Mouse (Mus musculus) liver, embryonic 15.5 days (tissue): ENCODE results near the gene Gm12166. TPM values are rescaled to one million over a fixed set of nuclear protein-coding genes. Genes with fewer than 3 reads are reported as not detected.

Experiments
- ATAC-seq: fragments of 200-750 bp; cut with Nextera tagmentation; 2 replicates; pipeline ENCODE4 v1.8.0; 2017; ENCODE audit warnings: moderate number of reproducible peaks, mild to moderate bottlenecking, moderate library complexity; ENCODE audit not compliant: insufficient read depth
- H3K27ac ChIP-seq: fragments of 300-500 bp; sonication (generic); replicated peaks from 2 replicates; pipeline ENCODE4 v1.5.1; 2015; ENCODE audit warnings: mild to moderate bottlenecking, inconsistent platforms
- H3K27me3 ChIP-seq: fragments of 300-500 bp; sonication (generic); 2 replicates; pipeline ENCODE4 v1.6.1; 2015; ENCODE audit warnings: mild to moderate bottlenecking, inconsistent platforms
- H3K36me3 ChIP-seq: fragments of 300-500 bp; sonication (generic); replicated peaks from 2 replicates; pipeline ENCODE4 v1.6.1; 2015; ENCODE audit warnings: moderate library complexity, mild to moderate bottlenecking, inconsistent platforms
- H3K4me1 ChIP-seq: fragments of 300-500 bp; sonication (generic); replicated peaks from 2 replicates; pipeline ENCODE4 v1.6.1; 2015; ENCODE audit warnings: inconsistent platforms
- H3K4me2 ChIP-seq: fragments of 300-500 bp; sonication (generic); 2 replicates; pipeline ENCODE4 v1.6.1; 2015; ENCODE audit warnings: moderate library complexity, mild to moderate bottlenecking, inconsistent platforms
- H3K4me3 ChIP-seq: fragments of 300-500 bp; sonication (generic); replicated peaks from 2 replicates; pipeline ENCODE4 v1.5.1; 2015; ENCODE audit warnings: mild to moderate bottlenecking, inconsistent platforms
- H3K9ac ChIP-seq: fragments of 300-500 bp; sonication (generic); 2 replicates; pipeline ENCODE4 v1.6.1; 2015; ENCODE audit warnings: moderate library complexity, mild to moderate bottlenecking, inconsistent platforms
- H3K9me3 ChIP-seq: fragments of 300-500 bp; sonication (generic); replicated peaks from 2 replicates; pipeline ENCODE4 v1.6.1; 2016; ENCODE audit warnings: inconsistent platforms
- WGBS: fragments of 180-500 bp; shearing (Covaris S2); methylation state at CpG from one replicate; pipeline ENCODE4 v1.1.7; 2015; ENCODE audit warnings: mixed read lengths; ENCODE audit not compliant: insufficient replicate concordance; 5-methylcytosine and 5-hydroxymethylcytosine counted together
- polyA plus RNA-seq: library from polyadenylated mRNA; unstranded; fragments of >200 nt; fragmentation: Nextera tagmentation; extraction: Ambion mirVana; gene quantifications from 2 replicates; pipeline ENCODE4 v1.2.1, GENCODE M21; 2015

Gene Gm12166
- polyA plus RNA-seq, 1 experiment from 2014 or later = 3.4 TPM

- Histone ChIP-seq H3K4me3 (no peak overlapping the region), H3K27ac (0 out of 2 replicates have a peak overlapping the region, but pooled peaks have one; percentile 6), H3K9me3 (no peaks in the 10 kb centered on the region), H3K27me3 (no peaks in the 10 kb centered on the region), H3K4me2 (no peak overlapping the region), H3K36me3 (no peaks in the 10 kb centered on the region), H3K9ac (no peak overlapping the region), H3K4me1 (peaks cover 41% of the 10 kb centered on the region)
- 67% methylated on average over 3 of the region's 3 CpGs for WGBS
- ATAC-seq = no peak
Measured at GRCm38 (mm10) chr11:46084568-46084967, 32.4 kb upstream of the Gm12166 start.

GRCm38 (mm10) chr11:46083835-46084444 is 31.8 kb upstream of the Gm12166 start:
- no peak for ATAC-seq
- Histone ChIP-seq H3K4me1 (peaks cover 37% of the 10 kb centered on the region), H3K27ac (peak overlapping the region; percentile 10; the same call in 1 of the 2 replicates), H3K9ac (no peak overlapping the region), H3K27me3 (no peaks in the 10 kb centered on the region), H3K9me3 (no peaks in the 10 kb centered on the region), H3K36me3 (no peaks in the 10 kb centered on the region), H3K4me2 (no peak overlapping the region), H3K4me3 (no peak overlapping the region)
- WGBS = 42% methylated on average over 11 of the region's 11 CpGs

- 33% methylated on average over 3 of the region's 3 CpGs for WGBS
- Histone ChIP-seq H3K4me1 (peaks cover 37% of the 10 kb centered on the region), H3K9me3 (no peaks in the 10 kb centered on the region), H3K9ac (no peak overlapping the region), H3K27ac (peak overlapping the region; percentile 10; the same call in 1 of the 2 replicates), H3K36me3 (no peaks in the 10 kb centered on the region), H3K4me3 (no peak overlapping the region), H3K27me3 (no peaks in the 10 kb centered on the region), H3K4me2 (no peak overlapping the region)
- ATAC-seq = no peak
Measured at GRCm38 (mm10) chr11:46083405-46083804, 31.3 kb upstream of the Gm12166 start.

- H3K36me3 ChIP-seq = no peaks in the 10 kb centered on the region; the same call in 1 of the 2 replicates
- WGBS = 75% methylated on average over 2 of the region's 2 CpGs
- H3K4me1 ChIP-seq = peaks cover 49% of the 10 kb centered on the region
- no peak overlapping the region for H3K27ac ChIP-seq
- H3K9ac ChIP-seq = no peak overlapping the region
- no peak for ATAC-seq
- no peaks in the 10 kb centered on the region for H3K27me3 ChIP-seq
- no peak overlapping the region for H3K4me2 ChIP-seq
- H3K4me3 ChIP-seq = no peak overlapping the region
- H3K9me3 ChIP-seq = no peaks in the 10 kb centered on the region
Measured at GRCm38 (mm10) chr11:46081075-46081474, 29.0 kb upstream of the Gm12166 start.

- peak overlapping the region; percentile 64 for H3K9ac ChIP-seq
- H3K4me3 ChIP-seq = peak overlapping the region; percentile 45
- 18% methylated on average over 7 of the region's 7 CpGs for WGBS
Measured at GRCm38 (mm10) chr11:46077732-46078375, 25.7 kb upstream of the Gm12166 start.

GRCm38 (mm10) chr11:46077304-46077703 is 25.2 kb upstream of the Gm12166 start:
- no peak; the same call in 1 of the 2 replicates for ATAC-seq
- WGBS = 64% methylated on average over 5 of the region's 5 CpGs
- H3K4me1 ChIP-seq = peaks cover 53% of the 10 kb centered on the region
- H3K36me3 ChIP-seq = no peaks in the 10 kb centered on the region; the same call in 1 of the 2 replicates
- H3K9ac ChIP-seq = peak overlapping the region; percentile 64; the same call in 1 of the 2 replicates
- no peaks in the 10 kb centered on the region for H3K9me3 ChIP-seq
- no peaks in the 10 kb centered on the region for H3K27me3 ChIP-seq
- peak overlapping the region; percentile 98 for H3K27ac ChIP-seq
- H3K4me2 ChIP-seq = peak overlapping the region; percentile 73
- peak overlapping the region; percentile 45; the same call in 1 of the 2 replicates for H3K4me3 ChIP-seq

More at GRCm38 (mm10) chr11:46077732-46078375, 25.7 kb upstream of the Gm12166 start:
- Histone ChIP-seq H3K36me3 (no peaks in the 10 kb centered on the region; the same call in 1 of the 2 replicates), H3K4me1 (peaks cover 48% of the 10 kb centered on the region), H3K27ac (peak overlapping the region; percentile 98), H3K9me3 (no peaks in the 10 kb centered on the region), H3K27me3 (no peaks in the 10 kb centered on the region), H3K4me2 (peak overlapping the region; percentile 73)
- peak; percentile 100 for ATAC-seq

- peak overlapping the region; percentile 98 for H3K27ac ChIP-seq
- H3K9me3 ChIP-seq = no peaks in the 10 kb centered on the region
- H3K27me3 ChIP-seq = no peaks in the 10 kb centered on the region
- H3K4me2 ChIP-seq = no peak overlapping the region
- H3K36me3 ChIP-seq = no peaks in the 10 kb centered on the region; the same call in 1 of the 2 replicates
- peaks cover 53% of the 10 kb centered on the region for H3K4me1 ChIP-seq
- H3K4me3 ChIP-seq = no peak overlapping the region
- no peak for ATAC-seq
- H3K9ac ChIP-seq = no peak overlapping the region
- WGBS = 84% methylated on average over 11 of the region's 11 CpGs
Measured at GRCm38 (mm10) chr11:46076442-46077158, 24.5 kb upstream of the Gm12166 start.

GRCm38 (mm10) chr11:46075507-46075906 is 23.4 kb upstream of the Gm12166 start:
- Histone ChIP-seq H3K9me3 (no peaks in the 10 kb centered on the region), H3K27me3 (no peaks in the 10 kb centered on the region), H3K36me3 (no peaks in the 10 kb centered on the region; the same call in 1 of the 2 replicates), H3K9ac (no peak overlapping the region), H3K4me3 (no peak overlapping the region), H3K4me2 (no peak overlapping the region), H3K4me1 (peaks cover 53% of the 10 kb centered on the region), H3K27ac (peak overlapping the region; percentile 98)
- WGBS = 50% methylated on average over 3 of the region's 3 CpGs
- ATAC-seq = no peak

GRCm38 (mm10) chr11:46073850-46074688 is 21.9 kb upstream of the Gm12166 start:
- no peak overlapping the region for H3K4me3 ChIP-seq
- no peaks in the 10 kb centered on the region; the same call in 1 of the 2 replicates for H3K36me3 ChIP-seq
- 84% methylated on average over 17 of the region's 17 CpGs for WGBS
- H3K27me3 ChIP-seq = 0 out of 2 replicates have a peak, but pooled peaks cover 1% of the 10 kb centered on the region
- no peak overlapping the region for H3K27ac ChIP-seq
- no peak for ATAC-seq
- no peak overlapping the region for H3K4me2 ChIP-seq
- H3K4me1 ChIP-seq = peaks cover 53% of the 10 kb centered on the region
- no peaks in the 10 kb centered on the region for H3K9me3 ChIP-seq
- H3K9ac ChIP-seq = no peak overlapping the region

GRCm38 (mm10) chr11:46073061-46073849 is 21.1 kb upstream of the Gm12166 start:
- no peak for ATAC-seq
- WGBS = 77% methylated on average over 15 of the region's 15 CpGs
- no peak overlapping the region for H3K9ac ChIP-seq
- peaks cover 51% of the 10 kb centered on the region for H3K4me1 ChIP-seq
- 0 out of 2 replicates have a peak, but pooled peaks cover 5% of the 10 kb centered on the region for H3K27me3 ChIP-seq
- H3K36me3 ChIP-seq = no peaks in the 10 kb centered on the region; the same call in 1 of the 2 replicates
- no peak overlapping the region for H3K4me2 ChIP-seq
- H3K27ac ChIP-seq = peak overlapping the region; percentile 29; the same call in 1 of the 2 replicates
- H3K9me3 ChIP-seq = no peaks in the 10 kb centered on the region
- H3K4me3 ChIP-seq = no peak overlapping the region
